Mouse (Mus musculus) spleen, adult 2 months (tissue): Measurements from ENCODE around the gene Adra1d.

ENCODE experiments used
- CTCF ChIP-seq: fragments of 200-500 bp; IDR thresholded peaks from 2 replicates; pipeline ENCODE4 v1.5.1; 2011; ENCODE audit warnings: mild to moderate bottlenecking, inconsistent platforms; ENCODE audit not compliant: insufficient read depth, insufficient read length, insufficient replicate concordance; ENCODE audit errors: extremely low read depth
- POLR2A ChIP-seq: fragments of 200-500 bp; IDR thresholded peaks from 2 replicates; pipeline ENCODE4 v1.6.1; 2011; ENCODE audit warnings: low read depth, low read length, inconsistent platforms

DNA sequence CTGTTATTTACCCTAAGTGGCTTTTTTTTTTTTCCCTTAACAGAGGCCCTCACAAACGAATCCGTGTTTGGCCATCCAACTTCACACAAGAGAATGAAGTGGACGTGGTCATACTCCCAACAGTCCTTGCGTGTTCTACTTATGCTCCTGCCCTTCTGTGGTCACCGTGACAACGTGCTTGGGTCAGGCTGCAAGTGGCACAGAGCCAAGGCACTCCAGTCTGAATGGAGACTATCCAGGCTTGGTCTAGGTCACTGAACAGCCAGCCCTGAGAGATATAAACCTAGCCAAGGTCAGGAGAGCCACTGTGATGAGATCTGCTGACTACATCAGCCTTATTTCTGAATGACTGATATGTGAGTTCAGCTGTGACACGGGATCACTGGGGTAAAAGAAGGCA lies 23.7 kb downstream of the Adra1d start:
- TF ChIP-seq POLR2A (no peak), CTCF (no peak)
